Mouse (Mus musculus) heart, postnatal 36 days (tissue): ENCODE measurements at regions not wholly inside any gene's neighbourhood (a gene's known extent, or its start where the extent isn't known, plus 50 kb on each side); places are given as distances from the start of the nearest gene placed in this dataset.

ENCODE experiments used
- DNase-seq, 2 experiments: peaks; one replicate each; pipeline ENCODE4 v3.0.0; 2021 to 2022
- intact Hi-C: fragments of 180-260 bp; cut with DNase I; formaldehyde crosslinking; loops from one replicate; pipeline ENCODE4 v1.15.1; 2025

- no peak for DNase-seq
- intact Hi-C loops = no loop called here
Observed at GRCm38 (mm10) chr13:70412788-70413187, 224.6 kb downstream of the Ice1 start.

GRCm38 (mm10) chr13:70418156-70418555 lies 219.3 kb downstream of the Ice1 start:
- intact Hi-C loops = no loop called here
- DNase-seq = no peak

GRCm38 (mm10) chr13:70439419-70439818 lies 198.0 kb downstream of the Ice1 start:
- DNase-seq = no peak
- intact Hi-C loops = no loop called here

- no peak for DNase-seq
- intact Hi-C loops = no loop called here
Observed at GRCm38 (mm10) chr13:70446940-70447339, 190.5 kb downstream of the Ice1 start.

GRCm38 (mm10) chr13:70454592-70455390 lies 182.6 kb downstream of the Ice1 start:
- intact Hi-C loops = no loop called here
- DNase-seq = no peak

- no peak for DNase-seq
- intact Hi-C loops = no loop called here
Observed at GRCm38 (mm10) chr13:70458406-70458805, 179.0 kb downstream of the Ice1 start.

- intact Hi-C loops = no loop called here
Observed at GRCm38 (mm10) chr13:70464996-70465395, 172.4 kb downstream of the Ice1 start.

GRCm38 (mm10) chr13:70474746-70475145 lies 162.7 kb downstream of the Ice1 start:
- intact Hi-C loops = no loop called here
- DNase-seq = no peak

More at GRCm38 (mm10) chr13:70464996-70465395, 172.4 kb downstream of the Ice1 start:
- no peak for DNase-seq

- no peak for DNase-seq
- intact Hi-C loops = no loop called here
Observed at GRCm38 (mm10) chr13:70475366-70475765, 162.1 kb downstream of the Ice1 start.

- intact Hi-C loops = no loop called here
- DNase-seq = no peak
Observed at GRCm38 (mm10) chr13:70499302-70499701, 138.1 kb downstream of the Ice1 start.
